Mouse (Mus musculus) mesoderm, embryonic 11.5 days (tissue): Measurements from ENCODE around the gene Grb2.
A peak's percentile ranks its signal among the peaks of the same experiment; 100 is the strongest.
"Not testable (repeated sequence)": the region's sequence is repeated elsewhere in the genome, so short reads cannot be mapped to it uniquely, and the experiment has no call there.

ENCODE experiments used
- DNase-seq: peaks from one replicate; pipeline ENCODE4 v3.0.0-alpha.2; 2012; ENCODE audit warnings: low read depth, low spot score

The Grb2 gene

GRCm38 (mm10) chr11:115649706-115650105, 58.7 kb downstream of the Grb2 start:
- DNase-seq, result no peak

- peak; percentile 84 for DNase-seq
Measured at GRCm38 (mm10) chr11:115647459-115647858, 60.9 kb downstream of the Grb2 start.

- no peak for DNase-seq
Measured at GRCm38 (mm10) chr11:115646439-115646838, 62.0 kb downstream of the Grb2 start.

- DNase-seq, result not testable (repeated sequence)
Measured at GRCm38 (mm10) chr11:115645498-115645897, 62.9 kb downstream of the Grb2 start.

GRCm38 (mm10) chr11:115644308-115644707, 64.1 kb downstream of the Grb2 start:
- no peak for DNase-seq

GRCm38 (mm10) chr11:115643265-115643664, 65.1 kb downstream of the Grb2 start:
- no peak for DNase-seq

- no peak for DNase-seq
Measured at GRCm38 (mm10) chr11:115642705-115643104, 65.7 kb downstream of the Grb2 start.

GRCm38 (mm10) chr11:115641664-115642036, 66.7 kb downstream of the Grb2 start:
- no peak for DNase-seq

- no peak for DNase-seq
Measured at GRCm38 (mm10) chr11:115640978-115641663, 67.3 kb downstream of the Grb2 start.

- no peak for DNase-seq
Measured at GRCm38 (mm10) chr11:115640311-115640828, 68.0 kb downstream of the Grb2 start.

GRCm38 (mm10) chr11:115639540-115639939, 68.9 kb downstream of the Grb2 start:
- no peak for DNase-seq

GRCm38 (mm10) chr11:115638498-115639409, 69.6 kb downstream of the Grb2 start:
- no peak for DNase-seq

- DNase-seq, result no peak
Measured at GRCm38 (mm10) chr11:115636960-115637359, 71.4 kb downstream of the Grb2 start.

GRCm38 (mm10) chr11:115635484-115635883, 72.9 kb downstream of the Grb2 start:
- no peak for DNase-seq

GRCm38 (mm10) chr11:115635041-115635440, 73.4 kb downstream of the Grb2 start:
- DNase-seq, result no peak

- DNase-seq, result peak; percentile 55
Measured at GRCm38 (mm10) chr11:115634109-115634508, 74.3 kb downstream of the Grb2 start.

- DNase-seq, result no peak
Measured at GRCm38 (mm10) chr11:115632862-115633261, 75.5 kb downstream of the Grb2 start.

GRCm38 (mm10) chr11:115632247-115632646, 76.2 kb downstream of the Grb2 start:
- no peak for DNase-seq

GRCm38 (mm10) chr11:115631505-115631890, 76.9 kb downstream of the Grb2 start:
- DNase-seq, result peak; percentile 59

GRCm38 (mm10) chr11:115630532-115631504, 77.6 kb downstream of the Grb2 start:
- DNase-seq, result no peak
